Mouse (Mus musculus): Measurements from ENCODE around the gene Pef1. TPM values are rescaled to one million over a fixed set of nuclear protein-coding genes. Genes with fewer than 3 reads are reported as not detected.
A peak's percentile ranks its signal among the peaks of the same experiment; 100 is the strongest.

The Pef1 gene
- total and polyA plus RNA-seq, 2 experiments from 2014 or later: 49.2 to 70.8 TPM

GRCm38 (mm10) chr4:130173060-130173822, 70.9 kb downstream of the Pef1 start:
- Histone ChIP-seq H3K27ac (ENCODE audit: low read depth) (peak overlapping the region; percentile 72), H3K4me2 (ENCODE audit: low read depth, low read length) (peak overlapping the region; percentile 64), H3K27me3 (ENCODE audit: control insufficient read depth, insufficient read depth, low read length) (no peaks in the 10 kb centered on the region), H3K36me3 (replicated peaks; ENCODE audit: control insufficient read depth, insufficient read depth, low read length) (no peaks in the 10 kb centered on the region), H3K4me3 (ENCODE audit: low read depth, low read length) (peak overlapping the region; percentile 48), H3K4me1 (ENCODE audit: control insufficient read depth, insufficient read depth) (peaks cover 52% of the 10 kb centered on the region), H3K9me3 (replicated peaks; ENCODE audit: control insufficient read depth, low read length) (no peaks in the 10 kb centered on the region), H3K9ac (replicated peaks; ENCODE audit: low read depth, low read length) (no peak overlapping the region; the same call in 1 of the 2 replicates)
- TF ChIP-seq CTCF (IDR thresholded peaks at IDR 0.05; ENCODE audit: low read depth) (no peak), EP300 (IDR thresholded peaks at IDR 0.05; ENCODE audit: low read depth) (no peak)
- DNase-seq (ENCODE audit: low spot score): no peak
- WGBS: 57% methylated on average over 11 of the region's 11 CpGs
- ATAC-seq (ENCODE audit: insufficient read depth, low read depth): no peak

GRCm38 (mm10) chr4:130173911-130174311, 71.6 kb downstream of the Pef1 start:
- 36% methylated on average over 19 of the region's 19 CpGs for WGBS
- Histone ChIP-seq H3K4me3 (ENCODE audit: low read depth, low read length) (peak overlapping the region; percentile 48), H3K9me3 (replicated peaks; ENCODE audit: control insufficient read depth, low read length) (no peaks in the 10 kb centered on the region), H3K4me2 (ENCODE audit: low read depth, low read length) (peak overlapping the region; percentile 64), H3K27ac (ENCODE audit: low read depth) (peak overlapping the region; percentile 72), H3K9ac (replicated peaks; ENCODE audit: low read depth, low read length) (peak overlapping the region; percentile 45), H3K4me1 (ENCODE audit: control insufficient read depth, insufficient read depth) (peaks cover 45% of the 10 kb centered on the region), H3K36me3 (replicated peaks; ENCODE audit: control insufficient read depth, insufficient read depth, low read length) (no peaks in the 10 kb centered on the region), H3K27me3 (ENCODE audit: control insufficient read depth, insufficient read depth, low read length) (no peaks in the 10 kb centered on the region)
- TF ChIP-seq CTCF (IDR thresholded peaks at IDR 0.05; ENCODE audit: low read depth): no peak
- TF ChIP-seq EP300 (IDR thresholded peaks at IDR 0.05; ENCODE audit: low read depth): no peak
- ATAC-seq (ENCODE audit: insufficient read depth, low read depth) (no peak), DNase-seq (ENCODE audit: low spot score) (no peak)

- Histone ChIP-seq H3K4me3 (ENCODE audit: low read depth, low read length) (peak overlapping the region; percentile 48), H3K27ac (ENCODE audit: low read depth) (peak overlapping the region; percentile 72), H3K9ac (replicated peaks; ENCODE audit: low read depth, low read length) (peak overlapping the region; percentile 45), H3K9me3 (replicated peaks; ENCODE audit: control insufficient read depth, low read length) (no peaks in the 10 kb centered on the region), H3K4me2 (ENCODE audit: low read depth, low read length) (peak overlapping the region; percentile 64), H3K27me3 (ENCODE audit: control insufficient read depth, insufficient read depth, low read length) (no peaks in the 10 kb centered on the region), H3K4me1 (ENCODE audit: control insufficient read depth, insufficient read depth) (peaks cover 44% of the 10 kb centered on the region), H3K36me3 (replicated peaks; ENCODE audit: control insufficient read depth, insufficient read depth, low read length) (no peaks in the 10 kb centered on the region)
- peak; percentile 64 for DNase-seq (ENCODE audit: low spot score)
- no peak; the same call in 1 of the 2 replicates for TF ChIP-seq CTCF (IDR thresholded peaks at IDR 0.05; ENCODE audit: low read depth)
- no peak for TF ChIP-seq EP300 (IDR thresholded peaks at IDR 0.05; ENCODE audit: low read depth)
- WGBS: 3% methylated on average over 25 of the region's 25 CpGs
- peak; percentile 65 for ATAC-seq (ENCODE audit: insufficient read depth, low read depth)
Measured at GRCm38 (mm10) chr4:130174335-130175031, 72.1 kb downstream of the Pef1 start.

GRCm38 (mm10) chr4:130175072-130175711, 72.8 kb downstream of the Pef1 start, which contains the start of gene Tinagl1:
TSS of gene Tinagl1 (minus strand) at chr4:130175122.
- H3K36me3 ChIP-seq (replicated peaks; ENCODE audit: control insufficient read depth, insufficient read depth, low read length): no peaks in the 10 kb centered on the region
- H3K9me3 ChIP-seq (replicated peaks; ENCODE audit: control insufficient read depth, low read length): no peaks in the 10 kb centered on the region
- peak within 1 kb of the TSS; percentile 64 for H3K4me2 ChIP-seq (ENCODE audit: low read depth, low read length)
- H3K4me1 ChIP-seq (ENCODE audit: control insufficient read depth, insufficient read depth): peaks cover 44% of the 10 kb centered on the region
- H3K27me3 ChIP-seq (ENCODE audit: control insufficient read depth, insufficient read depth, low read length): no peaks in the 10 kb centered on the region
- ATAC-seq (ENCODE audit: insufficient read depth, low read depth): 0 out of 2 replicates have a peak, but pooled peaks have one; percentile 3
- H3K27ac ChIP-seq (ENCODE audit: low read depth): peak within 1 kb of the TSS; percentile 72
- TF ChIP-seq EP300 (IDR thresholded peaks at IDR 0.05; ENCODE audit: low read depth) (peak; percentile 56; the same call in 1 of the 2 replicates), CTCF (IDR thresholded peaks at IDR 0.05; ENCODE audit: low read depth) (no peak)
- peak within 1 kb of the TSS; percentile 48 for H3K4me3 ChIP-seq (ENCODE audit: low read depth, low read length)
- no peak for DNase-seq (ENCODE audit: low spot score)
- peak within 1 kb of the TSS; percentile 45 for H3K9ac ChIP-seq (replicated peaks; ENCODE audit: low read depth, low read length)
- WGBS: 10% methylated on average over 14 of the region's 14 CpGs

- Histone ChIP-seq H3K4me3 (ENCODE audit: low read depth, low read length) (no peak overlapping the region), H3K27ac (ENCODE audit: low read depth) (peak overlapping the region; percentile 72; the same call in 1 of the 2 replicates), H3K4me1 (ENCODE audit: control insufficient read depth, insufficient read depth) (peaks cover 43% of the 10 kb centered on the region), H3K36me3 (replicated peaks; ENCODE audit: control insufficient read depth, insufficient read depth, low read length) (no peaks in the 10 kb centered on the region), H3K9ac (replicated peaks; ENCODE audit: low read depth, low read length) (no peak overlapping the region), H3K27me3 (ENCODE audit: control insufficient read depth, insufficient read depth, low read length) (no peaks in the 10 kb centered on the region), H3K9me3 (replicated peaks; ENCODE audit: control insufficient read depth, low read length) (no peaks in the 10 kb centered on the region), H3K4me2 (ENCODE audit: low read depth, low read length) (no peak overlapping the region)
- DNase-seq (ENCODE audit: low spot score) (no peak), ATAC-seq (ENCODE audit: insufficient read depth, low read depth) (no peak)
- 73% methylated on average over 5 of the region's 5 CpGs for WGBS
- TF ChIP-seq CTCF (IDR thresholded peaks at IDR 0.05; ENCODE audit: low read depth) (no peak), EP300 (IDR thresholded peaks at IDR 0.05; ENCODE audit: low read depth) (no peak)
Measured at GRCm38 (mm10) chr4:130176156-130176720, 73.9 kb downstream of the Pef1 start.
